Mouse (Mus musculus): ENCODE results near the gene Fthl17c. TPM values are rescaled to one million over a fixed set of nuclear protein-coding genes. Genes with fewer than 3 reads are reported as not detected.
"Not testable (repeated sequence)": the region's sequence is repeated elsewhere in the genome, so short reads cannot be mapped to it uniquely, and the experiment has no call there.

Fthl17c gene
- not detected for total RNA-seq (2021)
- long read RNA-seq, experiment 1, result 0 reads
- long read RNA-seq, experiment 2, result 0 reads

DNA sequence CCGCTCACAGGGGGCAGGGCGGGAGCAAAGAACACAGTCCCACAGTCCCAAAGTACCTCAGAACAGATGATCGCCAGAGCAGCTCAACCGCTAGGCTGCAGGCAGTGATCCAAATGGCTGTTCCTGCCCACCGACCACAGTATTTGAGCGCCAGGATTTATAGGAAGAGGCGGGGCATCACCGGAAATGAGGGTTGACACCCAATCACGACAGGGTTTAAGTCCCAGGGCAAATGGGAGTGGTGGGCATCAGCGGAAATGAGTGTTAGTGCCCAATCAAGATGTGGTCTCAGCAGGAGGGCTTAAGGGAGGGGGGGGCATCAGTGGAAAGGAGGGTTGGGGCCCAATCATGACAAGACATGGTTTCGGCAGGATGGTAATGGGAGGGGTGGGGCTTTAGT is at the start of gene Fthl17c:
Gene Fthl17c (minus strand): TSS at position 101 of the 400 bp plus-strand sequence.
- DNase-seq (ENCODE audit: low spot score in 2 of 2); H3K27ac ChIP-seq; H3K4me3 ChIP-seq: not testable (repeated sequence)

DNA sequence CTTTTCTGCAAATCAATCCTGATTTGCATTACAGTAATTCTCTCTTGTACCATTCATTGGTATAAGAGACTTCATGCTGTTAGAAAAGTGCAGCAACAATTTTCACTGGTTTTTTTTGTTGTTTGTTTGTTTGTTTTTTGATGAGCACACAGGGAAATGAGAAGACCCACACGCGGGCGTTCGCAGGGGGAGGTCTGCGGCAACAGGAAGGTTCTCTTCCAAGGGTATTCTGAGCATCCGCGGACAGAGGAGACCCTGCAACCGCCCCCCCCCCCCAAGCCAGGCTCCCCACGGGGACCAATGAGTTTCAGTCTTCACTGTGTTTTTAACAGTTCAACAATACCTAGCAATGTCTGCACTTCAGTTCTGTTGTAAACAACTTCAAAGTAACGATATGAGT is 43.1 kb upstream of the Fthl17c start:
- Histone ChIP-seq H3K27ac (no peak overlapping the region), H3K4me3 (no peak overlapping the region)
- no peak for TF ChIP-seq CTCF (conservative IDR thresholded peaks at IDR 0.05)
- no peak for DNase-seq (ENCODE audit: low spot score in 2 of 2)

- no peak for TF ChIP-seq CTCF (conservative IDR thresholded peaks at IDR 0.05)
- Histone ChIP-seq H3K27ac (no peak overlapping the region), H3K4me3 (no peak overlapping the region)
- DNase-seq (ENCODE audit: low spot score in 2 of 2), result no peak
Measured at GRCm38 (mm10) chrX:9016079-9016478, 39.7 kb upstream of the Fthl17c start.

DNA sequence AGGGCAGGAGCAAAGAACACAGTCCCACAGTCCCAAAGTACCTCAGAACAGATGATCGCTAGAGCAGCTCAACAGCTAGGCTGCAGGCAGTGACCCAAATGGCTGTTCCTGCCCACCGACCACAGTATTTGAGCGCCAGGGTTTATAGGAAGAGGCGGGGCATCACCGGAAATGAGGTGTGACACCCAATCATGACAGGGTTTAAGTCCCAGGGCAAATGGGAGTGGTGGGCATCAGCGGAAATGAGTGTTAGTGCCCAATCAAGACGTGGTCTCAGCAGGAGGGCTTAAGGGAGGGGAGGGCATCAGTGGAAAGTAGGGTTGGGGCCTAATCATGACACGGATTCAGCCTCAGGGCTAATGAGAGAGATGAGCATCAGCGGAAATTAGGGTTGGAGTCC is 10.3 kb upstream of the Fthl17c start, which contains the start of gene Fthl17d:
Gene Fthl17d (minus strand): TSS at position 101 of the 400 bp plus-strand sequence.
- H3K4me3 ChIP-seq; DNase-seq (ENCODE audit: low spot score in 2 of 2); H3K27ac ChIP-seq: not testable (repeated sequence)

DNA sequence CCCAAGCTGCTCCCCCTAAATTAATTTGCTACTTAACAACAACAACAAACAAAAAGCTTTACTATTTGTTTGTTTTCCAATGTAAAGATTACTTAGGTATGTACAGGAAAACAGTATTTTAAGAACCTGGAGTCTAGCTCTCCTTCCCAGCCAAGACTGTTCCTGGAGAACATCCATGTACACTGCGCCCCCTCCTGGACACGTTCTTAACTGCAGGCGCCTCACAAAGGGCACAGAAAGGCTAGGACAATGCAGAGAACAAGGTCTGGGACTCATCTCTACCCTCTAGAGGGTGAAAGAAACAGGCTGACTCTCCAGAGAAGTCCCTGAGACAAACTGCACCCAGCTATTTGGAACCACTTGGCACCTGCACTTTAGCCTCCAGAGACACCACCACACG is 11.7 kb downstream of the Fthl17c start:
- not testable (repeated sequence) for H3K27ac ChIP-seq, H3K4me3 ChIP-seq
- peak in 1 of 2 experiments; percentile 16 for DNase-seq (ENCODE audit: low spot score in 2 of 2)
- peak; percentile 65 for TF ChIP-seq CTCF (conservative IDR thresholded peaks at IDR 0.05)

DNA sequence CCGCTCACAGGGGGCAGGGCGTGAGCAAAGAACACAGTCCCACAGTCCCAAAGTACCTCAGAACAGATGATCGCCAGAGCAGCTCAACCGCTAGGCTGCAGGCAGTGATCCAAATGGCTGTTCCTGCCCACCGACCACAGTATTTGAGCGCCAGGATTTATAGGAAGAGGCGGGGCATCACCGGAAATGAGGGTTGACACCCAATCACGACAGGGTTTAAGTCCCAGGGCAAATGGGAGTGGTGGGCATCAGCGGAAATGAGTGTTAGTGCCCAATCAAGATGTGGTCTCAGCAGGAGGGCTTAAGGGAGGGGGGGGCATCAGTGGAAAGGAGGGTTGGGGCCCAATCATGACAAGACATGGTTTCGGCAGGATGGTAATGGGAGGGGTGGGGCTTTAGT is 13.5 kb downstream of the Fthl17c start, which contains the start of gene Fthl17b:
Gene Fthl17b (minus strand): TSS at position 101 of the 400 bp plus-strand sequence.
- H3K27ac ChIP-seq; DNase-seq (ENCODE audit: low spot score in 2 of 2); H3K4me3 ChIP-seq: not testable (repeated sequence)

GRCm38 (mm10) chrX:8948130-8948805 is 28.1 kb downstream of the Fthl17c start:
- H3K4me3 ChIP-seq, H3K27ac ChIP-seq: not testable (repeated sequence)
- peak; percentile 82 for TF ChIP-seq CTCF (conservative IDR thresholded peaks at IDR 0.05)
- peak; percentile 77 to 84 for DNase-seq (ENCODE audit: low spot score in 2 of 2)

- no peak for DNase-seq (ENCODE audit: low spot score in 2 of 2)
- Histone ChIP-seq H3K27ac (no peak overlapping the region), H3K4me3 (no peak overlapping the region)
- TF ChIP-seq CTCF (conservative IDR thresholded peaks at IDR 0.05), result no peak
Measured at GRCm38 (mm10) chrX:8944041-8944440, 32.3 kb downstream of the Fthl17c start.

DNA sequence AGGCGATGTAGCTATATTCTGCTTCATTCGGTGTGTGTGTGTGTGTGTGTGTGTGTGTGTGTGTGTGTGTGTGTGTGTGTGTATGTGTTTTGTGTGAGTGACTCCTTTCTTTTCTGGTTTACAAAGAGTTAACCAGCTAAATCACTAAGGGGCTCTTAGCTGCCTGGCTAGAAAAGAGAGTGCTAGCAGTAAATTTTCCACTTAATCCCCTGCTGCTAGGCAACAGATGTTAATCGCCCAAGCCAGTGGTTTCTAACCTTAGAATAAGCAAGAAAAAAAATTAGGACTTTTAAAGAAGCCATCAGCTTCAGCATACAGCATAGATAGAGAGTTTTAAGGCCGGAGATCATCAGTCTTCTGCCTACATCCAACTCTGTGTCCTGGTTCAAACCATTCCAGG is 49.1 kb downstream of the Fthl17c start:
- H3K27ac ChIP-seq, result no peak overlapping the region

More for the DNA sequence above, 49.1 kb downstream of the Fthl17c start:
- H3K4me3 ChIP-seq, result no peak overlapping the region
- no peak for TF ChIP-seq CTCF (conservative IDR thresholded peaks at IDR 0.05)
- DNase-seq (ENCODE audit: low spot score in 2 of 2), result no peak

Other genes with a start within 250 kb of the Fthl17c start
- not detected for gene Ssx9, start 228.1 kb downstream of the Fthl17c start, total RNA-seq (2021)
- not detected for gene Ssxb5, start 172.9 kb downstream of the Fthl17c start, total RNA-seq (2021)
- gene Gm6592, start 132.6 kb downstream of the Fthl17c start, total RNA-seq (2021), result not detected
- not detected for gene Gm5751, start 102.3 kb downstream of the Fthl17c start, total RNA-seq (2021)
- gene B630019K06Rik, start 84.2 kb downstream of the Fthl17c start, total RNA-seq (2021), result 10 to 100 TPM; 28.7 to 34.1 TPM
- not detected for gene Fthl17b, start 13.6 kb downstream of the Fthl17c start, total RNA-seq (2021)
- gene Fthl17d, start 10.2 kb upstream of the Fthl17c start, total RNA-seq (2021), result not detected
- not detected for gene Fthl17e, start 56.9 kb upstream of the Fthl17c start, total RNA-seq (2021)
- gene Fthl17f, start 86.5 kb upstream of the Fthl17c start, total RNA-seq (2021), result not detected
- gene 4930402K13Rik, start 128.0 kb upstream of the Fthl17c start, total RNA-seq (2021), result not detected
- 1 to 10 TPM; 4.8 to 5.1 TPM for gene Lancl3, start 223.3 kb upstream of the Fthl17c start, total RNA-seq (2021)